Mouse (Mus musculus): ENCODE measurements at regions not wholly inside any gene's neighbourhood (a gene's known extent, or its start where the extent isn't known, plus 50 kb on each side); places are given as distances from the start of the nearest gene placed in this dataset.
"Not testable (repeated sequence)": the region's sequence is repeated elsewhere in the genome, so short reads cannot be mapped to it uniquely, and the experiment has no call there.

- no peak overlapping the region for H3K27ac ChIP-seq (ENCODE audit: low read depth, low read length)
- H3K4me1 ChIP-seq (ENCODE audit: control insufficient read depth, insufficient read depth, low read length) = no peaks in the 10 kb centered on the region
- no peak for ATAC-seq (ENCODE audit: low read depth)
- no peak overlapping the region for H3K4me2 ChIP-seq (ENCODE audit: low read depth, low read length)
- peaks cover 7% of the 10 kb centered on the region; the same call in 1 of the 2 replicates for H3K27me3 ChIP-seq (ENCODE audit: control insufficient read depth, insufficient read depth, low read length)
- H3K4me3 ChIP-seq (ENCODE audit: low read depth, low read length) = no peak overlapping the region
- no peaks in the 10 kb centered on the region for H3K9me3 ChIP-seq (ENCODE audit: control insufficient read depth, low read length)
- H3K9ac ChIP-seq (replicated peaks; ENCODE audit: low read depth, low read length) = no peak overlapping the region
- no peaks in the 10 kb centered on the region for H3K36me3 ChIP-seq (ENCODE audit: control insufficient read depth, insufficient read depth, low read length)
- WGBS = 44% methylated on average over 6 of the region's 6 CpGs
Measured at GRCm38 (mm10) chr4:124360578-124360908, 250.1 kb downstream of the 3100002H09Rik start.

- Histone ChIP-seq H3K9ac (replicated peaks; ENCODE audit: low read depth, low read length) (no peak overlapping the region), H3K27ac (ENCODE audit: low read depth, low read length) (no peak overlapping the region), H3K4me3 (ENCODE audit: low read depth, low read length) (no peak overlapping the region), H3K9me3 (ENCODE audit: control insufficient read depth, low read length) (no peaks in the 10 kb centered on the region), H3K4me1 (ENCODE audit: control insufficient read depth, insufficient read depth, low read length) (no peaks in the 10 kb centered on the region), H3K4me2 (ENCODE audit: low read depth, low read length) (no peak overlapping the region), H3K27me3 (ENCODE audit: control insufficient read depth, insufficient read depth, low read length) (peaks cover 7% of the 10 kb centered on the region; the same call in 1 of the 2 replicates), H3K36me3 (ENCODE audit: control insufficient read depth, insufficient read depth, low read length) (no peaks in the 10 kb centered on the region)
- ATAC-seq (ENCODE audit: low read depth) = no peak
- 23% methylated on average over 13 of the region's 13 CpGs for WGBS
Measured at GRCm38 (mm10) chr4:124359707-124360577, 250.7 kb downstream of the 3100002H09Rik start.

DNA sequence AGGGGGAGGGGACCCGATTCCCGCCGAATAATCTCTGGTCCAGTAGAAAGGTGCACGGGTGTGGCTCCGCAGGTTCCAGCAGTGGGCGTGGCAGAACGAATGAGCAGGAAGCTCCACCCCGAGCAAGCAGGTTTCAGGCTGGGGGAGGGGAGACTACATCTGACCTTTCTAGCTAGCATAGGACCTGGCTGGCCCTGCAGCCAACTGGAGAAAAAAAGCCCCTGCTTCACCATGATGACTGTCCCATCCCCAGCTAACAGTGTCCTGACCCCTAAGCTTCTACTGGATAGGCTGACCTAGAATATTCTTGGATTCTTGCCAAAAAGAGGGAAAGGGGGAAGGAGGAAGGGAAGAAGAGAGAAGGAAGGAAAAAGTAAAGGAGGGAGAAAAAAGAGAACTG lies 252.1 kb downstream of the 3100002H09Rik start:
- not testable (repeated sequence) for H3K4me1 ChIP-seq (ENCODE audit: control insufficient read depth, insufficient read depth, low read length); H3K9ac ChIP-seq (replicated peaks; ENCODE audit: low read depth, low read length); H3K4me3 ChIP-seq (ENCODE audit: low read depth, low read length); H3K27me3 ChIP-seq (ENCODE audit: control insufficient read depth, insufficient read depth, low read length); H3K27ac ChIP-seq (ENCODE audit: low read depth, low read length); ATAC-seq (ENCODE audit: low read depth); H3K4me2 ChIP-seq (ENCODE audit: low read depth, low read length); H3K36me3 ChIP-seq (ENCODE audit: control insufficient read depth, insufficient read depth, low read length); H3K9me3 ChIP-seq (ENCODE audit: control insufficient read depth, low read length)
- 0% methylated on average over 2 of the region's 8 CpGs for WGBS

- Histone ChIP-seq H3K9me3 (ENCODE audit: control insufficient read depth, low read length) (no peaks in the 10 kb centered on the region), H3K27me3 (ENCODE audit: control insufficient read depth, insufficient read depth, low read length) (no peaks in the 10 kb centered on the region), H3K9ac (replicated peaks; ENCODE audit: low read depth, low read length) (no peak overlapping the region), H3K27ac (ENCODE audit: low read depth, low read length) (no peak overlapping the region), H3K4me1 (ENCODE audit: control insufficient read depth, insufficient read depth, low read length) (no peaks in the 10 kb centered on the region), H3K36me3 (ENCODE audit: control insufficient read depth, insufficient read depth, low read length) (no peaks in the 10 kb centered on the region), H3K4me3 (ENCODE audit: low read depth, low read length) (no peak overlapping the region), H3K4me2 (ENCODE audit: low read depth, low read length) (no peak overlapping the region)
- ATAC-seq (ENCODE audit: low read depth) = no peak
- WGBS = 85% methylated on average over 3 of the region's 3 CpGs
Measured at GRCm38 (mm10) chr4:124350361-124350760, 260.2 kb downstream of the 3100002H09Rik start.

- no peak for ATAC-seq (ENCODE audit: low read depth)
- no peak overlapping the region for H3K27ac ChIP-seq (ENCODE audit: low read depth, low read length)
- H3K4me2 ChIP-seq (ENCODE audit: low read depth, low read length) = no peak overlapping the region
- H3K9me3 ChIP-seq (ENCODE audit: control insufficient read depth, low read length) = no peaks in the 10 kb centered on the region
- H3K36me3 ChIP-seq (ENCODE audit: control insufficient read depth, insufficient read depth, low read length) = no peaks in the 10 kb centered on the region
- no peaks in the 10 kb centered on the region for H3K4me1 ChIP-seq (ENCODE audit: control insufficient read depth, insufficient read depth, low read length)
- WGBS = 76% methylated on average over 15 of the region's 15 CpGs
- H3K4me3 ChIP-seq (ENCODE audit: low read depth, low read length) = no peak overlapping the region
- no peaks in the 10 kb centered on the region for H3K27me3 ChIP-seq (ENCODE audit: control insufficient read depth, insufficient read depth, low read length)
- no peak overlapping the region for H3K9ac ChIP-seq (replicated peaks; ENCODE audit: low read depth, low read length)
Measured at GRCm38 (mm10) chr4:124349610-124350295, 260.9 kb downstream of the 3100002H09Rik start.

GRCm38 (mm10) chr4:124349055-124349454 lies 261.5 kb downstream of the 3100002H09Rik start:
- no peak for ATAC-seq (ENCODE audit: low read depth)
- Histone ChIP-seq H3K9ac (replicated peaks; ENCODE audit: low read depth, low read length) (no peak overlapping the region), H3K36me3 (ENCODE audit: control insufficient read depth, insufficient read depth, low read length) (no peaks in the 10 kb centered on the region), H3K9me3 (ENCODE audit: control insufficient read depth, low read length) (no peaks in the 10 kb centered on the region), H3K4me1 (ENCODE audit: control insufficient read depth, insufficient read depth, low read length) (no peaks in the 10 kb centered on the region), H3K4me3 (ENCODE audit: low read depth, low read length) (no peak overlapping the region), H3K27me3 (ENCODE audit: control insufficient read depth, insufficient read depth, low read length) (no peaks in the 10 kb centered on the region), H3K4me2 (ENCODE audit: low read depth, low read length) (no peak overlapping the region), H3K27ac (ENCODE audit: low read depth, low read length) (no peak overlapping the region)
- 44% methylated on average over 3 of the region's 3 CpGs for WGBS

GRCm38 (mm10) chr4:124340073-124340472 lies 270.5 kb downstream of the 3100002H09Rik start:
- H3K4me1 ChIP-seq (ENCODE audit: control insufficient read depth, insufficient read depth, low read length) = no peaks in the 10 kb centered on the region
- 17% methylated on average over 7 of the region's 7 CpGs for WGBS
- H3K9me3 ChIP-seq (ENCODE audit: control insufficient read depth, low read length) = no peaks in the 10 kb centered on the region
- ATAC-seq (ENCODE audit: low read depth) = no peak
- no peak overlapping the region for H3K4me3 ChIP-seq (ENCODE audit: low read depth, low read length)
- no peak overlapping the region for H3K27ac ChIP-seq (ENCODE audit: low read depth, low read length)
- no peak overlapping the region for H3K9ac ChIP-seq (replicated peaks; ENCODE audit: low read depth, low read length)
- no peak overlapping the region for H3K4me2 ChIP-seq (ENCODE audit: low read depth, low read length)
- H3K27me3 ChIP-seq (ENCODE audit: control insufficient read depth, insufficient read depth, low read length) = no peaks in the 10 kb centered on the region
- H3K36me3 ChIP-seq (ENCODE audit: control insufficient read depth, insufficient read depth, low read length) = no peaks in the 10 kb centered on the region

- Histone ChIP-seq H3K27me3 (ENCODE audit: control insufficient read depth, insufficient read depth, low read length) (no peaks in the 10 kb centered on the region), H3K36me3 (ENCODE audit: control insufficient read depth, insufficient read depth, low read length) (no peaks in the 10 kb centered on the region), H3K27ac (ENCODE audit: low read depth, low read length) (no peak overlapping the region), H3K9ac (replicated peaks; ENCODE audit: low read depth, low read length) (no peak overlapping the region), H3K4me2 (ENCODE audit: low read depth, low read length) (no peak overlapping the region), H3K9me3 (ENCODE audit: control insufficient read depth, low read length) (no peaks in the 10 kb centered on the region), H3K4me3 (ENCODE audit: low read depth, low read length) (no peak overlapping the region), H3K4me1 (ENCODE audit: control insufficient read depth, insufficient read depth, low read length) (no peaks in the 10 kb centered on the region)
- no peak for ATAC-seq (ENCODE audit: low read depth)
- WGBS = 74% methylated on average over 2 of the region's 2 CpGs
Measured at GRCm38 (mm10) chr4:124335726-124336125, 274.9 kb downstream of the 3100002H09Rik start.

DNA sequence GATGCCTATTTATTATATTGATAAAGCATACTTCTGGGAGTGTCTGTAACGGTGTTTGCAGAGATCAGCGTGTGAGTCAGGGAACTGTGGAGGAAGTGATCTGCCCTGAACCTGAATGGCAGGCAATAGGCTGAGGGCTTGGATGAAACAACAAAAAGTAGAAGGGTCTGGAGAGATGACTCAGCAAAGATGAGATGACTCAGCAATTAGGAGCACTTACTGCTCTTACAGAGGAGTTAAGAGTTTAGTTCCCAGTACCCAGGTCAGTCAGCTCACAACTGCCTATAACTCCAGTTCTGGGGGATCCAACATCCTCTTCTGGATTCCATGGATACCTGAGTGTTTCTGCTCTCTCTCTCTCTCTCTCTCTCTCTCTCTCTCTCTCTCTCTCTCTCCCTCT lies 277.6 kb downstream of the 3100002H09Rik start:
- Histone ChIP-seq H3K36me3 (ENCODE audit: control insufficient read depth, insufficient read depth, low read length) (no peaks in the 10 kb centered on the region), H3K9me3 (ENCODE audit: control insufficient read depth, low read length) (no peaks in the 10 kb centered on the region), H3K4me1 (ENCODE audit: control insufficient read depth, insufficient read depth, low read length) (no peaks in the 10 kb centered on the region), H3K4me2 (ENCODE audit: low read depth, low read length) (no peak overlapping the region), H3K27me3 (ENCODE audit: control insufficient read depth, insufficient read depth, low read length) (no peaks in the 10 kb centered on the region), H3K9ac (replicated peaks; ENCODE audit: low read depth, low read length) (no peak overlapping the region), H3K27ac (ENCODE audit: low read depth, low read length) (no peak overlapping the region), H3K4me3 (ENCODE audit: low read depth, low read length) (no peak overlapping the region)
- WGBS = 83% methylated on average over 2 of the region's 2 CpGs
- ATAC-seq (ENCODE audit: low read depth) = no peak

Measured in neural tube, embryonic 14.5 days (tissue).